Mouse (Mus musculus) erythroblast, embryonic 14.5 days (primary cell): Measurements from ENCODE around the gene Lrrn3.

Experiments used
- GATA1 ChIP-seq: IDR thresholded peaks from 2 replicates; pipeline ENCODE4 v1.6.1; 2012; ENCODE audit warnings: low read length, inconsistent platforms, mixed read lengths
- TAL1 ChIP-seq: IDR thresholded peaks from 3 replicates; pipeline ENCODE4 v1.6.1; 2012; ENCODE audit warnings: low read length, inconsistent platforms, mixed read lengths

- TF ChIP-seq TAL1 (no peak), GATA1 (no peak)
These were observed 35.4 kb upstream of the Lrrn3 start for GRCm38 (mm10) chr12:41521671-41522070.
